Mouse (Mus musculus) neutrophil, adult 5-6 weeks (primary cell): ENCODE measurements around the gene Pou2f1. TPM values are rescaled to one million over a fixed set of nuclear protein-coding genes. Genes with fewer than 3 reads are reported as not detected.

Experiments used
- ATAC-seq: fragments of 151-379, 151-347 bp; 2 replicates; pipeline ENCODE4 v1.8.0; 2017; ENCODE audit warnings: mild to moderate bottlenecking, moderate TSS enrichment; ENCODE audit not compliant: insufficient number of reproducible peaks, poor library complexity, low FRiP score, severe bottlenecking; ENCODE audit errors: extremely low read depth
- total RNA-seq: library from RNA; stranded (forward); fragments of 200-1000 nt; gene quantifications from 2 replicates; pipeline ENCODE4 v1.2.3, GENCODE M21; 2017

Gene Pou2f1
- total RNA-seq, 1 experiment from 2014 or later, result 50.4 TPM

GRCm38 (mm10) chr1:165833244-165833643 is 169.2 kb downstream of the Pou2f1 start:
- no peak for ATAC-seq

DNA sequence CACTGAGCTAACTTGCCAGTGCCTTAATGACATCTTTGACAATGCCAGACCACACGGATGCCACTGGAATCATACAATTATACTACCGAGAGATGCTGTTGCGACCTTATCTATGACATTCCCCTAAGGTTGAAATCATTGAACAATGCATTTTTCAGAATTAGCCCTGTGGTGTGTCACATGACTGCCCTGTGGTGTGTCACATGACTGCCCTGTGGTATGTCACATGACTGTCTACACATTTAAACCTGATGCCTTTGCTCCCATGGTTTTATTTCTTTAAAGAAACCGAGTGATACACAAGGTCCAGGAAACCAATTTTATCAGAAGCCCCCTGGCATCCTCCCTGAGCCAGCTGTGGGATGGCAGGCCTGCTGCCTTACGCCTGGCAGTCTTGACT is 172.6 kb downstream of the Pou2f1 start:
- no peak for ATAC-seq

DNA sequence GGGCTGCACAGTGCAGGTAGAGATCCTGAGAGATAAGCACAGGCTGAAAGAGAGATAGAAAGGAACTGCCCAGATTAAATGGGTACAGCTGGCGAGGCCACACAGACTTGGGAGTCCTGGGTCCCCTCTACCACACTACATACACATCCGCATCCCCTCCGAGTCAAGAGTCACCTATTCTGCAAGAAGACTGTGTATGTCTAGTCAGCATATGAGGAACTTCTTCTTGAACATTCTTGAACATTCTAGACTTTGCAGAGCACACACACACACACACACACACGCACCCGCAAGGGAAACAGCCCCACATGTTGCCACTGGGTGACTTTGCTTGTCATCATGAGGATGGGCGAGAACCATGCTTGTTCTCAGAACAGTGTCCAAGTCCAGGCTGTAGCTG is 173.9 kb downstream of the Pou2f1 start:
- ATAC-seq, result no peak

DNA sequence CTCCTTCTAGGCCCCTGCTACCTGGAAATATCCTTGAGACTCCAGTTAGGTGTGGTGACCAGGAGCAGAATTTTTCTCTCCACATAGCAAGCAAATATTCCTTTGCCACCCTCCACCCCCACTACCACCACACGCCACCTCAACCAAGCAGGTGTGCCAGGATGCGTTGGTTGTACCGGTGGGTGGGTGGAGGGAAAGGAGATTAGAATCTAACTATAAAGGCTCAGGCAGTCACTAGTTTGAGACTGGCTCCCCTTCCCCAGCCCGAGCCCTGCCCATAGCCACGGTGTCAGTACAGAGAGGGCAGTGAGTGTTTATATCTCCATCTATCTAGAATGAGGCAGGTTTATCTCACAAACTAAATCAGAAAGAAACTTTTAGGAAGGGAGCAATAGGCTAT is 174.3 kb downstream of the Pou2f1 start:
- no peak for ATAC-seq

DNA sequence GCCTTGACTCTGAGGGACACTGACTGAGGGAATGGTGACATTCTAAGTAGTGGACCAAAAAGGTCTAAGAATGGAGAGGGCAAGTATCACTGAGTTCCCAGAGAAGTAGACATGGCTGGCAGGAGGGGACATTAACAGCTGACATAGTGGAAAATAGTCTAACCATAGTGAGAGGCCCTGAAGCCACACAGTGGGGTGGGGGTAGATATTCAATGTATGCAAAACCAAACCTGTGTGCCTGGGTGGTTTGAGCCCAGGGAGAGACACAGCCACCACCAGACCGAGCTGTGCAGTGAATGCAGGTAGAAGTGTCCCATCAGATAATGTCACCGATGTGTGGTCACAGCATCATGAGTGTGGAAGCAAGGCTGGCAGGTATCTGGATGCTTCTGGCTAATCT is 180.4 kb downstream of the Pou2f1 start:
- ATAC-seq, result no peak

DNA sequence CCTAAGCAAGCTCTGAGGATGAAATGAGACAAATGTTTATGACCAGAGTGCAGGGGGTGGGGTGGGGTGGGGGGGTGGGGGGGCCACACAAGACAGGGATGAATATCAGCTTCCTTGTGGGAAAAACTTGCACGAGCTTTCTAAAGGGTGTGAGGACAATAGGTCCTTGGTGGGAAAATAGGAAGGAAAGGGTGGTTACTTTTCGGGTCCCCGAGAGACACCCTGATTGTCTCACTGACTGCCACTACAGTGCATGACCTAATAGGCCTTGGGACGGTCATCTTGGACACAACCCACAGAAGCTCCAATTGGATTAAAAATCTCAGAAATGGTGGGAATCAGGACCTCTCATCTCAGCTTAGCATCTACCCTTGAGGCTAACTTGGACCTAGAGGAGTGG is 183.3 kb downstream of the Pou2f1 start:
- ATAC-seq, result no peak

DNA sequence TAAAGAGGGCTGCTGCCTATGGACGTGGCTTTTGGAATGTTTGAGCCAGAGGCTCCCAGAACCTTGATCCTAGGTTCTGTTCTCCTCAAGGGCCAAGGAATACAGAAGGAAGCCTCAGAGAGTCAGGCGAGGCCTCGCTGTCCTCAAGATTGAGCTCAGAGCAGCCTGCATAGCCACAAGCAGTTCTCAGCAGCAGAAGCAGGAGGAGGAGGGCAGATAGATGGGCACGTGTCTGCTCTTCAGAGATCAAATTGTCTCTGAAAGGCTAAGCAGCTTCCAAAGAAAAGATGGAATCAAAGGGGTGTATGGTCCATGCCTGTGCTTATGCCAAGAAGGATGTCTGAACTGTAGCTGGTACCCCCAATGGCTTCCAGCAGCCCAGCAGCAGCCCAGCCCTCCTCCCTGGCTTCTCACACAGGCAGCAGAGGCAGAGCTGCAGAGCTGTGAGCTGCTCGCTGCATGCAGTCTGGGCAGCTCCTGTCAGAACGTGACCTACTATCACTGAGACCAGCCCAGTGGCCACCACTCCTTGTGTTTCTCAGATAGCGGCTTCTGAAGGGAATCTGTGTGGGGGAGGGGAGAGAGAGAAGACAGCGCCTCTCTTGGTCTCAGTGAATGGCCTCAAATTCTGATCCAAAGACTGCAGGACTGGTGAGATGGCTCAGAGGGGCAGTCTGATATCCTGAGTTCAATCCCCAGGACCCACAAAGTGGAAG is 184.2 kb downstream of the Pou2f1 start:
- ATAC-seq, result no peak

GRCm38 (mm10) chr1:165817264-165817663 is 185.2 kb downstream of the Pou2f1 start:
- no peak for ATAC-seq

- no peak for ATAC-seq
Observed at GRCm38 (mm10) chr1:165816391-165816790, 186.1 kb downstream of the Pou2f1 start.

Other genes with a start within 250 kb of the Pou2f1 start
- gene Creg1, start 238.9 kb downstream of the Pou2f1 start, total RNA-seq, result 78.8 and 92.3 TPM in 2 replicates
- gene Cd247, start 214.0 kb downstream of the Pou2f1 start, total RNA-seq, result 27.7 and 29.8 TPM in 2 replicates
- not detected in 2 replicates for gene Dusp27, start 125.2 kb upstream of the Pou2f1 start, total RNA-seq
- not detected in 2 replicates for gene Gpa33, start 127.6 kb upstream of the Pou2f1 start, total RNA-seq
- not detected in 2 replicates for gene Mael, start 236.1 kb upstream of the Pou2f1 start, total RNA-seq